Mouse (Mus musculus): ENCODE measurements around the gene Josd2.

DNA sequence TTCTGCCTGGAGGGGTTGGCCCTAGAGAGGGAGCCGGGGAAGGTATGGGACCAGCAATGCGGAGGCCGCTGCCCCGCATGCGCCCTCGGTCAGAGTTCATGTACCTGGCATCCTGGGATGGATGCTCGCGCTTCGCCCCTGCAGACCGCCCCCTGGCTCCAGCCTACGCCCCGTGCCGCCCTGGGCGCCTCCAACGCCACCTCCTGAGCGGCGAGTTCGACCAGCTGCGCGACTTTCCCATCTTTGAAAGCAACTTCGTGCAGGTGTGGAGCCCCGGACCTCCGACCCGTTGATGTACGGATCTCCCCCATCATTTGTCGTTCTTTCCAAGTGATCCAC is 29.0 kb downstream of the Josd2 start:
- TF ChIP-seq CTCF (IDR thresholded peaks at IDR 0.05; ENCODE audit: low read depth, low read length) (no peak), POLR2A (IDR thresholded peaks at IDR 0.05; ENCODE audit: extremely low read depth, insufficient read depth, low read length) (no peak)
